Mouse (Mus musculus) heart, embryonic 10.5 days (tissue): ENCODE results near the gene Akap2. TPM values are rescaled to one million over a fixed set of nuclear protein-coding genes. Genes with fewer than 3 reads are reported as not detected.

Source experiments
- DNase-seq: peaks from one replicate; pipeline ENCODE4 v3.0.0-alpha.2; 2017; ENCODE audit warnings: low spot score
- H3K27ac ChIP-seq: fragments of 300-500 bp; sonication (generic); 2 replicates; pipeline ENCODE4 v1.5.1; 2016; ENCODE audit warnings: mild to moderate bottlenecking
- H3K27me3 ChIP-seq: fragments of 300-500 bp; sonication (generic); 2 replicates; pipeline ENCODE4 v1.6.1; 2016; ENCODE audit warnings: mild to moderate bottlenecking; ENCODE audit not compliant: poor library complexity, insufficient read depth, severe bottlenecking
- H3K36me3 ChIP-seq: fragments of 300-500 bp; sonication (generic); 2 replicates; pipeline ENCODE4 v1.6.1; 2016; ENCODE audit warnings: mild to moderate bottlenecking, moderate library complexity
- H3K4me1 ChIP-seq: fragments of 300-500 bp; sonication (generic); 2 replicates; pipeline ENCODE4 v1.6.1; 2016; ENCODE audit warnings: mild to moderate bottlenecking
- H3K4me3 ChIP-seq: fragments of 300-500 bp; sonication (generic); 2 replicates; pipeline ENCODE4 v1.5.1; 2016; ENCODE audit warnings: mild to moderate bottlenecking, moderate library complexity
- H3K9me3 ChIP-seq: fragments of 300-500 bp; sonication (generic); 2 replicates; pipeline ENCODE4 v1.6.1; 2016; ENCODE audit warnings: mild to moderate bottlenecking, moderate library complexity
- WGBS: fragments of 180-500 bp; shearing (Covaris S2); methylation state at CpG from one replicate; pipeline ENCODE4 v1.1.7; 2016; 5-methylcytosine and 5-hydroxymethylcytosine counted together
- polyA plus RNA-seq: library from polyadenylated mRNA; unstranded; fragments of >200 nt; fragmentation: Nextera tagmentation; extraction: Ambion mirVana; gene quantifications from 2 replicates; pipeline ENCODE4 v1.2.1, GENCODE M21; 2016

The Akap2 gene
- 30.1 and 39.6 TPM in 2 replicates for polyA plus RNA-seq

DNA sequence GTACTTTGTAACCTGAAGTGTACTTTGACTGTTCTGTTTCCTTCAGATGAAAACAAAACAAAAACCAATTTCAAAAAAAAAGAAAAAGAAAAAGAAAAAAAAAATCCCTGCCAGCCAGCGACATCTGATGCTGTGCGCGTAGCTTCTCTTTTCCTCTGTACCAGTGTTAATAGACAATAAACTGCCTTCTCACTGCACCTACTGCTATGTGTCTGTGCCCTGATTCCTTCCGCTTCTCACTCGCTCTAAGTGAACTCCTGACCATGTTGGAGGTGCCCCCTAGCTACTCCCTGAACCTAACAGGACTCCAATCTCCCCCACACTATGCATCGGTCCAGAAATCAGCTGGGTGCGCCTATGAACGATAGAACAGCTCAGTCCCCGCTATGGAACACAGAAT lies at the start of gene Akap2:
Akap2 (plus strand) TSS at position 304 of the 400 bp plus-strand sequence.
- DNase-seq, result no peak
- WGBS, result 90% methylated on average over 9 of the region's 9 CpGs
- Histone ChIP-seq H3K4me3 (no peak within 1 kb of the TSS), H3K27me3 (no peaks in the 10 kb centered on the region), H3K27ac (no peak within 1 kb of the TSS), H3K4me1 (0 out of 2 replicates have a peak, but pooled peaks cover 5% of the 10 kb centered on the region), H3K36me3 (peaks cover 16% of the 10 kb centered on the region; the same call in 1 of the 2 replicates), H3K9me3 (no peaks in the 10 kb centered on the region)

DNA sequence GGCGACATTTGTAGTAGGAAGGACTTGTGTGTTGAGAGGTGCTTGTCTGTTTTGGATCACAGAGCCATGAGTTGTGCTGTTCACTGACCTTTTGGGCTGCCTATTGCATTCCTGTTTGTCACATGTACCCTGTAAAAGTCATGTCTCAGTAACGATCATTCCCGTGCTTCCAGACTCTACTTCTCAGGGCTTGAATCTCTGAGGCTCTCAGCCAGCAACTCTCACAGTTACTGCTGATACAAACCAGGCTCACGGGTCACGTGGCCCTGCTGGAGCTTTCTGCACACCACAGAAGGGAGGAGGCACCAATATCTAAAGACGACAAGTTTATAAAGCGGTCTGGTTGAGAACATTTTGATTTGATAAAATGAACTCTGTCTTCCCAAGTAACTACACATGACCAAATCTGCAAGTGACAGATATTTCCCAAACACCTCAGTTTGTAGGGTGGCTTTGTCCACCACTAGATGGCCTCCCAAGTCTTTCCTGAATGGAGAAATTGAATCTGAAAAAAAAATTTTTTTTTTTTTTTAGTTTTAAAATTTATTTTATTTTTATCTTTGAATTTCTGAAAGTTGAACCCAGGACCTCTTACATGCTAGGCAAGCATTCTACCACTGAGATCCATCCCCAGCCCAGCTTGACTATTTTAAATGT lies 46.5 kb upstream of the Akap2 start:
- Histone ChIP-seq H3K4me1 (peaks cover 66% of the 10 kb centered on the region), H3K27ac (peak overlapping the region; percentile 48), H3K4me3 (no peak overlapping the region), H3K9me3 (no peaks in the 10 kb centered on the region), H3K36me3 (peaks cover 8% of the 10 kb centered on the region; the same call in 1 of the 2 replicates), H3K27me3 (no peaks in the 10 kb centered on the region)
- 20% methylated on average over 7 of the region's 7 CpGs for WGBS
- peak; percentile 87 for DNase-seq

DNA sequence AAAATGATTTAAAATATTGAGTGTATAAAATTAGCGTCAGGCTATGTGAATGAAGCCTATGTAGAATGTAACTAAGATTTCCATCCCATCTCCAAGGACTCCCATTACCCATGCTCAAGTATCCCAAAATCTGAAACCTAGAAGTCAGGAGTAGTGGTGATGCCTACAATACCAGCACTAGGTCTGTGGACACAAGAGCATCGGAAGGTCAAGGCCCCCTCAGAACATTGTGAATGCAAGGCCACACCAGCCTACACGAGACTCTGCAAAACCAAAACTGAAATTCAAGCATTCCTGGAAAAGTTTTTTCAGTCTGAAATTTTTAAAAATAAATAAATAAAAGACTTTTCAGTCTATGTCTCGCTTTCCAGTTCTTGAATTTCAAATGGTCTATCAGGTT lies 44.9 kb upstream of the Akap2 start:
- Histone ChIP-seq H3K9me3 (no peaks in the 10 kb centered on the region), H3K27me3 (no peaks in the 10 kb centered on the region), H3K4me3 (no peak overlapping the region), H3K4me1 (peaks cover 63% of the 10 kb centered on the region), H3K27ac (no peak overlapping the region), H3K36me3 (peaks cover 7% of the 10 kb centered on the region; the same call in 1 of the 2 replicates)
- WGBS, result 78% methylated on average over 4 of the region's 4 CpGs
- DNase-seq, result no peak

DNA sequence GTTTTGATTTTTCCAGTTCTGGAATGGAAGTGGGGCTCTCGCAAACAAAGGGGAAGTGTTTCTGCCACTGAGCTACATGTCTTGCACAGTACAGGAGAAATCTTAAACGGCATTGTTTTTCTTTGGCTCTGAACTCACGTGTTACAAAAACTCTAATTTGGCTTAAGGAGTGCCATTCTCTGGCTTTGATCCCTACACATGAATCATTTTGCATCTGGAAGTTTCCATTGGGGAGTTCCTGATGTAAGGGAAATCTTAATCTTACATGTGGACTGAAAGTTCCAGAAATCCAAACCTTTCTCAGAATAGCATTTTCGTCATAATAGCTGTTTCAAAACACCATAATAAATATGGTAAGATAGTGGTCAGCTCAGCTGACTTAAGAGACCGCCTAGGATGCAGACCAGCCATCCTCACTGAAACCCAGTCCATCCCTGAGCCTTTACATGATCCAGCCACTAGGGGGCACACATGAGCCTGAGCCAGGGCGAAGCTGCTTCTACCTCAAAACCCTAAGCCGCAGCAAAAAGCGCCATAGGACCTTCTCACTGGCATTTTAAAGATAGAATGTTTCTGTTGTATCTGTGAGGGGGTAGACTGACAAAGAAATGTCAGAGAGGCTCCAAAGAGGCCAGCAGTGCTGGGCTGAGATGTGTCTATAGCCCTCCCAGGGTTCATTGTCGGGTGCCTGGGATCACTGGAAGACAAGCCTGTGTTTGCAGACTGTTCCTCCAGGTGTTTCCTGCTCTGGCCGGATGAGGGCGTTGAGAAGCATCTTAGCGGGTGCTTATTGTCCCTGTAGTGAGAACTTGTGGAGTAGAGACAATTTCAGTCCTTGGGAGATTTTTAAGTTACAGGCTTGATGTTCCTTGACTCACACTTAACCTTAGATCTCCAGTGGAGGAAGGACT lies 44.2 kb upstream of the Akap2 start:
- Histone ChIP-seq H3K4me1 (peaks cover 61% of the 10 kb centered on the region), H3K9me3 (no peaks in the 10 kb centered on the region), H3K27ac (peak overlapping the region; percentile 77), H3K4me3 (no peak overlapping the region), H3K27me3 (no peaks in the 10 kb centered on the region), H3K36me3 (peaks cover 7% of the 10 kb centered on the region; the same call in 1 of the 2 replicates)
- 20% methylated on average over 12 of the region's 12 CpGs for WGBS
- DNase-seq, result peak; percentile 83

DNA sequence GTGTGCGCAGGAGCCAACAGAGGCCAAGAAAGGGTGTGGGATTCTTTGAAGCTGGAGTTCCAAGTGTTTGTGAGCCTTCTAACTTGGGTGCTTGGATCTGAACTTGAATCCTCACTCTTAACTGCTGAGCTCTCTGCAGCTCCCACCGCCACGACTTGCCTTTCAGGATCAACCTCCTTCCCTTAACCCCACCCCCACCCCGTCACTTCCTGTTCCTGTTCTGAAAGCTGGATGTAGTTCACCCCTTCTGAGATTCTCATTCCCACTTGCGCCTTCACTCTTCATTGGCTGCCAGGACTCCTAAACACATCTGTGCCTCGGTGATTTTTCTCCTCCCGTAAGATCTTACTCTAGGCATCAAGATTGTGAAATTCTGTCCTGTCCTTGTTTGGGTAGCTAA lies 43.1 kb upstream of the Akap2 start:
- H3K4me1 ChIP-seq, result peaks cover 55% of the 10 kb centered on the region

DNA sequence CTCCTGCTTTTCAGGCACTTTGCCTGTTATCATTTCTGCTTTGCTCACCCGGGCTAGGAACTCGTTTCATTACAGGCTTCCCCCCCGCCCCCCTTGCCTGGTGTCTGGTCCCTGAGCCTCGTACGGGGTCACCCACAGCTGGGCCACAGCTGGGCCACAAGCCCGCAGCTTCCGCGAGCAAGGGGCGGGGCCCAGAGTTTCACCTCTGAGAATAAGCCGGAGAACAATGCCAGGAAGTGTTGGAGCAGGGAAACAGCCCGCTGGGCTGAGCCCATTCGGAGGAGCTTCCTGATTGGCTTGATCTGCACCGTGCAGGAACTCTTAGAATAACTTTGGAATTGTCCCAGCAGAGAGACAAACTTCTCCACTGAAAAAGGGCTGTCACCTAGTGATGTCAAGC lies 42.1 kb upstream of the Akap2 start:
- peaks cover 44% of the 10 kb centered on the region for H3K4me1 ChIP-seq
- H3K27ac ChIP-seq, result peak overlapping the region; percentile 77
- no peak for DNase-seq
- H3K27me3 ChIP-seq, result no peaks in the 10 kb centered on the region
- peak overlapping the region; percentile 33; the same call in 1 of the 2 replicates for H3K4me3 ChIP-seq
- 8% methylated on average over 13 of the region's 13 CpGs for WGBS
- no peaks in the 10 kb centered on the region for H3K9me3 ChIP-seq
- peaks cover 17% of the 10 kb centered on the region; the same call in 1 of the 2 replicates for H3K36me3 ChIP-seq

More for the DNA sequence above, 43.1 kb upstream of the Akap2 start:
- no peaks in the 10 kb centered on the region for H3K27me3 ChIP-seq
- no peak for DNase-seq
- peaks cover 11% of the 10 kb centered on the region; the same call in 1 of the 2 replicates for H3K36me3 ChIP-seq
- WGBS, result 69% methylated on average over 7 of the region's 7 CpGs
- H3K4me3 ChIP-seq, result no peak overlapping the region
- H3K9me3 ChIP-seq, result no peaks in the 10 kb centered on the region
- peak overlapping the region; percentile 77; the same call in 1 of the 2 replicates for H3K27ac ChIP-seq

DNA sequence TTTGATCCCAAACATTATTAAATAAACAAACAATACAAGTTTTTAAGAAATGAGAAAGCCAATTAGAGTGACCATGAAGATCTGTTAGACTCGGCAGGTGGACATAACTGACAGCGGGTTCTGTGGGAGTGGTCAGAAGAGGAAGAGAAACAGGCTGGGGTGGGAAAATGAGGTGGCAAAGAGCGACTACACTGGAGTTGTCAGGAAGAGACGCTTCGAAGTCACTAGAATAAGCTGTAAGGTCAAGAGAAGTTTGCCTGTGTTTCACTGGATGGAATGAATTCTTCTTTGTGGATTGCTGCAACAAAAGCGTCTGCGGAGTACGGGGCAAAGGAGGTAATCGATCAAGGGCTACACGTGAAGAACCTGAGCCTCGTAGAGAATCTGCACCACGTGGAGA lies 39.5 kb upstream of the Akap2 start:
- no peaks in the 10 kb centered on the region for H3K9me3 ChIP-seq
- H3K27ac ChIP-seq, result no peak overlapping the region
- DNase-seq, result no peak
- WGBS, result 82% methylated on average over 12 of the region's 12 CpGs
- H3K27me3 ChIP-seq, result no peaks in the 10 kb centered on the region
- peaks cover 51% of the 10 kb centered on the region for H3K4me1 ChIP-seq
- no peak overlapping the region for H3K4me3 ChIP-seq
- peaks cover 17% of the 10 kb centered on the region; the same call in 1 of the 2 replicates for H3K36me3 ChIP-seq

DNA sequence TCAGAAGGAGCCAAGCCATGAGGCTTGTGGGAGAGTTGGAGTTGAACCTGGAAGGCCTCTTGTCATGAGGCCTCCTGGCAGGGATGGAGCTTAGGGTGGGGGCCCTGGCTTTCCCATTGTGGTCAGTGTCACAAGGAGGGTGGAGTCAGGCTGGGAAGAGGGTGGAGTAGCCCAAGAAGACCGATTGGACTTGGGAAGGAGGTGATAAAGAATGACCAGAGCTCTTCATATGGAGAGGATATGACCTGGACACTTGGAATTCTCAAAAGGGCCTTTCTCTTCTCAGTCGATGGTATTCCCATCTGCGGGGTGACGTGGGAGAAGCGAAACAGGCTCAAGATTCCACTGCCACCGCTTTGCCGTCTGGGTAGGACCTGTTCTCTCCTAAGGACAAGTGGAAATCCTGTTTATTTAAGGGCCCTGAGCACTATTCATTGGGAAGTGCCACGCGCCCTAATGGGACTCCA lies 38.4 kb upstream of the Akap2 start:
- H3K9me3 ChIP-seq, result no peaks in the 10 kb centered on the region
- peaks cover 50% of the 10 kb centered on the region for H3K4me1 ChIP-seq
- H3K27me3 ChIP-seq, result no peaks in the 10 kb centered on the region
- 80% methylated on average over 9 of the region's 9 CpGs for WGBS
- peaks cover 17% of the 10 kb centered on the region; the same call in 1 of the 2 replicates for H3K36me3 ChIP-seq
- no peak for DNase-seq
- no peak overlapping the region for H3K4me3 ChIP-seq
- H3K27ac ChIP-seq, result no peak overlapping the region

DNA sequence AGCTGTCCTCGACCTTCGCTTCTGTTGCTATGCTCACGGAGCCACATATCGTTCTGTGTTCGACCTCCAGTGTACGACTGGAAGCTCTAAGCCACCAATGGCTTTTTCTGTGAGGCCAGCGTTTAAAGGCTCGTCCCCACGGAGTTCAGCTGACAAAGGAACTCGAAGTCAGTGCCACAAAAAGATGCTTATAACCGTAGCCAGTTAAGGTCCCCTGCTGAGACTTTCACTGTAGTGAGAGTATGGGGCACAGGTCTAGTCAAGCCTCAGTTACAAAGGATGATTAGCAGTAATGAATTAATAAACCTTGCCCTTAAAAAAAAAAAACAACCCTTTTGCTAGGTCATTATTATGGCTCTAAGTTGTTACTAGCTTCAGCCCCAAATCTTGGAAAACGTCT lies 37.3 kb upstream of the Akap2 start:
- Histone ChIP-seq H3K4me3 (no peak overlapping the region), H3K4me1 (peaks cover 50% of the 10 kb centered on the region)
- 86% methylated on average over 12 of the region's 12 CpGs for WGBS

DNA sequence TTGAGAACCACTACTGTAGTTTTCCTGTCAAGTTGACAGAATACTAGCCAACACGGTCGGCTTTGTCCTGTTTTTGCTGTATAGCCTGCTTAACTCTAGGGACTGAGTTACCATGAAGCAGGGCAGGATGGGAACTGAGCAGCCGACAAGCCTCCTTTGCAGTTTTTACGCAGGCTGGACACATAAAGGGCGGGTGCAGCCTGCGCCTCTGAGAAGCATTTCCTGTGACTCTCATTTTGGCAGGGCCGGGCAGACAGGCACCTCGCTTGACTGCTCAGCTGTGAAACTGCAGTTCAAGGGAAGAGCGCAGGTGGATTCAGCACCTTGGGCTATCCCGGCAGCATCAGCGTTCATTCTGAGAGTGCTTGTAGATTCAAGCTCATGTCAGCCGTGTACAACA lies 35.9 kb upstream of the Akap2 start:
- peak; percentile 72 for DNase-seq
- H3K4me1 ChIP-seq, result peaks cover 44% of the 10 kb centered on the region
- no peak overlapping the region for H3K4me3 ChIP-seq
- H3K27me3 ChIP-seq, result no peaks in the 10 kb centered on the region
- no peaks in the 10 kb centered on the region for H3K9me3 ChIP-seq
- H3K36me3 ChIP-seq, result 0 out of 2 replicates have a peak, but pooled peaks cover 10% of the 10 kb centered on the region
- H3K27ac ChIP-seq, result 0 out of 2 replicates have a peak overlapping the region, but pooled peaks have one; percentile 7
- WGBS, result 70% methylated on average over 12 of the region's 12 CpGs

More for the DNA sequence above, 37.3 kb upstream of the Akap2 start:
- DNase-seq, result no peak
- no peaks in the 10 kb centered on the region for H3K27me3 ChIP-seq
- H3K9me3 ChIP-seq, result no peaks in the 10 kb centered on the region
- H3K36me3 ChIP-seq, result peaks cover 17% of the 10 kb centered on the region; the same call in 1 of the 2 replicates
- no peak overlapping the region for H3K27ac ChIP-seq

DNA sequence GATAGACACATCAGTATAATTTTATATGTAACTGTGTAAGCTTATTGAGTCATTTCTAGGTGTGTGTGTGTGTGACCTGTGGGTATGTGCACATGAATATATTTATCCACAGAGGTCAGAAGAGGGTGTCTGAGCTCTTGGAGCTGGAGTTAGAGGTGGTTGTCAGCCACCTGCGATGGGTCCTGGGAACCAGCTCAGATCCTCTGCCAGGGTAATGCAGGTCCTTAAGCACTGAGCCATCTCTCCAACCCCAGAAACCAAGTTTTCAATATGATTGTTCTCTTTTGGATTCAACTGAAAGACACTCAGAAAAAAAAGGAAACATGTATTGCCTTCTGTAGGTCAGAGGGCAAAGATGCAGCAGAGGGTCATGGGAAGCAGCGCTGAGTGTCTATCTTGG lies 35.1 kb upstream of the Akap2 start:
- 89% methylated on average over 2 of the region's 2 CpGs for WGBS
- Histone ChIP-seq H3K4me1 (peaks cover 52% of the 10 kb centered on the region), H3K4me3 (no peak overlapping the region), H3K27ac (0 out of 2 replicates have a peak overlapping the region, but pooled peaks have one; percentile 22), H3K9me3 (no peaks in the 10 kb centered on the region), H3K36me3 (0 out of 2 replicates have a peak, but pooled peaks cover 10% of the 10 kb centered on the region), H3K27me3 (no peaks in the 10 kb centered on the region)
- DNase-seq, result no peak

DNA sequence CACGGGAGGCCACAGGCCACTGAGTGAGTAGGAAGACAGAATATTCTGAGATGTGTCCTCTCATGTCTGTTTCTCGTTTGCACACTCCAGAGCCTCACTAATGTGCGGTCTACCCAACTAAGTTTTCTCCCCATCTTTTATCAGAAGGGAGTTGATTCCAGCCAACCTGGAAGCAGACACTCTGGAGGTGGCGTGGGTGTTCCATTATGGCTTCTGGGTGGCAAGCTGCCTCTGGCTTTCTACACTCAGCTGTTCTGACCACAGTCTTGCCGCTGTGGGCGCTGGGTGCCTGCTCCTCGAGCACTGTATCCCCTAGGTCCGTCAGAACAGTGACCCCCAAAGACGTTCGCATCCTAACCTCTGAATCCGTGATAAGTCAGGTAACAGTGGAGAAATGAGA lies 34.5 kb upstream of the Akap2 start:
- Histone ChIP-seq H3K36me3 (0 out of 2 replicates have a peak, but pooled peaks cover 15% of the 10 kb centered on the region), H3K9me3 (no peaks in the 10 kb centered on the region), H3K27me3 (no peaks in the 10 kb centered on the region), H3K4me3 (no peak overlapping the region), H3K4me1 (peaks cover 52% of the 10 kb centered on the region), H3K27ac (0 out of 2 replicates have a peak overlapping the region, but pooled peaks have one; percentile 22)
- WGBS, result 78% methylated on average over 11 of the region's 11 CpGs
- no peak for DNase-seq
